Mouse (Mus musculus) bone marrow macrophage, adult 2 months (primary cell): ENCODE measurements around the gene Spin2d.
"Not testable (repeated sequence)": the region's sequence is repeated elsewhere in the genome, so short reads cannot be mapped to it uniquely, and the experiment has no call there.

Source experiments
- CTCF ChIP-seq: IDR thresholded peaks from 2 replicates; pipeline ENCODE4 v1.5.1; 2012; ENCODE audit warnings: low read depth, mild to moderate bottlenecking, low read length, moderate library complexity
- POLR2A ChIP-seq: IDR thresholded peaks from 2 replicates; pipeline ENCODE4 v1.6.1; 2012; ENCODE audit warnings: mild to moderate bottlenecking, low read depth, low read length, borderline replicate concordance

DNA sequence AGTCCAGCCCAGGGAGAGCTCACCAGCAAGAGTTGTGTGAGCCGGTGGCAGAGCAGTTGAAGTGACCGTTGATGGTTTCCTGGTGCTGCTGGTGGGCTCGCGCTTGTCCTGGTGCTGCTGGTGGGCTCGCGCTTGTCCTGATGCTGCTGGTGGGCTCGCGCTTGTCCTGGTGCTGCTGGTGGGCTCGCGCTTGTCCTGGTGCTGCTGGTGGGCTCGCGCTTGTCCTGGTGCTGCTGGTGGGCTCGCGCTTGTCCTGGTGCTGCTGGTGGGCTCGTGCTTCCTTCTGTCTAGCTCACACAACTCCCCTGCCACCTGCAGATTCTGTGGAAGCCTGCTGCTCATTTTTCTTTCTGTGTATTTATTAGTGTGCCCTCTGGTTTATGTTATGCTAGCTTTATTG is at the start of gene Spin2d:
- TF ChIP-seq POLR2A, CTCF: not testable (repeated sequence)
